Mouse (Mus musculus): ENCODE measurements around the gene Crip3. TPM values are rescaled to one million over a fixed set of nuclear protein-coding genes. Genes with fewer than 3 reads are reported as not detected.

Gene Crip3
- polyA plus RNA-seq, 1 experiment from 2014 or later, result 2.0 TPM

GRCm38 (mm10) chr17:46458439-46458838 lies 29.7 kb downstream of the Crip3 start:
- H3K27ac ChIP-seq, result no peak overlapping the region
- H3K9me3 ChIP-seq, result no peaks in the 10 kb centered on the region
- no peak overlapping the region for H3K4me3 ChIP-seq
- H3K4me1 ChIP-seq, result peaks cover 35% of the 10 kb centered on the region
- ATAC-seq (ENCODE audit: insufficient number of reproducible peaks, low FRiP score, low TSS enrichment, low read depth), result no peak
- 37% methylated on average over 3 of the region's 3 CpGs for WGBS
- peaks cover 91% of the 10 kb centered on the region for H3K27me3 ChIP-seq
- no peak overlapping the region for H3K4me2 ChIP-seq
- no peak overlapping the region for H3K9ac ChIP-seq
- no peaks in the 10 kb centered on the region for H3K36me3 ChIP-seq

GRCm38 (mm10) chr17:46460673-46461072 lies 31.9 kb downstream of the Crip3 start:
- no peaks in the 10 kb centered on the region for H3K36me3 ChIP-seq
- peaks cover 16% of the 10 kb centered on the region for H3K4me1 ChIP-seq
- H3K9me3 ChIP-seq, result no peaks in the 10 kb centered on the region
- no peak for ATAC-seq (ENCODE audit: insufficient number of reproducible peaks, low FRiP score, low TSS enrichment, low read depth)
- peaks cover 70% of the 10 kb centered on the region for H3K27me3 ChIP-seq
- WGBS, result 2% methylated on average over 32 of the region's 32 CpGs
- H3K27ac ChIP-seq, result no peak overlapping the region
- H3K9ac ChIP-seq, result no peak overlapping the region
- H3K4me3 ChIP-seq, result peak overlapping the region; percentile 35
- peak overlapping the region; percentile 54 for H3K4me2 ChIP-seq

- Histone ChIP-seq H3K36me3 (no peaks in the 10 kb centered on the region), H3K4me3 (peak overlapping the region; percentile 35), H3K27me3 (peaks cover 64% of the 10 kb centered on the region), H3K9me3 (no peaks in the 10 kb centered on the region), H3K27ac (no peak overlapping the region), H3K9ac (no peak overlapping the region), H3K4me2 (peak overlapping the region; percentile 54), H3K4me1 (peaks cover 14% of the 10 kb centered on the region)
- ATAC-seq (ENCODE audit: insufficient number of reproducible peaks, low FRiP score, low TSS enrichment, low read depth), result no peak
- WGBS, result 11% methylated on average over 8 of the region's 8 CpGs
Observed at GRCm38 (mm10) chr17:46461347-46461746, 32.6 kb downstream of the Crip3 start.

GRCm38 (mm10) chr17:46462226-46462625 lies 33.5 kb downstream of the Crip3 start:
- Histone ChIP-seq H3K4me2 (no peak overlapping the region), H3K27me3 (peaks cover 56% of the 10 kb centered on the region), H3K27ac (no peak overlapping the region), H3K36me3 (no peaks in the 10 kb centered on the region), H3K9ac (no peak overlapping the region), H3K4me1 (peaks cover 14% of the 10 kb centered on the region), H3K9me3 (no peaks in the 10 kb centered on the region), H3K4me3 (no peak overlapping the region)
- ATAC-seq (ENCODE audit: insufficient number of reproducible peaks, low FRiP score, low TSS enrichment, low read depth), result no peak
- 85% methylated on average over 5 of the region's 5 CpGs for WGBS

GRCm38 (mm10) chr17:46467830-46468229 lies 39.1 kb downstream of the Crip3 start:
- Histone ChIP-seq H3K9me3 (no peaks in the 10 kb centered on the region), H3K9ac (no peak overlapping the region)

GRCm38 (mm10) chr17:46476601-46477000 lies 47.9 kb downstream of the Crip3 start:
- no peak overlapping the region for H3K4me3 ChIP-seq
- peaks cover 25% of the 10 kb centered on the region; the same call in 1 of the 2 replicates for H3K27me3 ChIP-seq
- no peak overlapping the region for H3K4me2 ChIP-seq
- no peaks in the 10 kb centered on the region for H3K36me3 ChIP-seq
- WGBS, result 54% methylated on average over 8 of the region's 8 CpGs
- ATAC-seq (ENCODE audit: insufficient number of reproducible peaks, low FRiP score, low TSS enrichment, low read depth), result no peak
- no peak overlapping the region for H3K27ac ChIP-seq
- H3K9me3 ChIP-seq, result no peaks in the 10 kb centered on the region
- no peaks in the 10 kb centered on the region for H3K4me1 ChIP-seq
- H3K9ac ChIP-seq, result no peak overlapping the region

More at GRCm38 (mm10) chr17:46467830-46468229, 39.1 kb downstream of the Crip3 start:
- Histone ChIP-seq H3K27me3 (peaks cover 5% of the 10 kb centered on the region; the same call in 1 of the 2 replicates), H3K36me3 (no peaks in the 10 kb centered on the region), H3K4me1 (no peaks in the 10 kb centered on the region), H3K4me3 (no peak overlapping the region), H3K27ac (no peak overlapping the region), H3K4me2 (no peak overlapping the region)
- WGBS, result 68% methylated on average over 9 of the region's 9 CpGs
- no peak for ATAC-seq (ENCODE audit: insufficient number of reproducible peaks, low FRiP score, low TSS enrichment, low read depth)

GRCm38 (mm10) chr17:46477286-46477685 lies 48.6 kb downstream of the Crip3 start:
- Histone ChIP-seq H3K4me2 (no peak overlapping the region), H3K27me3 (peaks cover 25% of the 10 kb centered on the region; the same call in 1 of the 2 replicates), H3K4me1 (no peaks in the 10 kb centered on the region), H3K36me3 (no peaks in the 10 kb centered on the region), H3K4me3 (no peak overlapping the region), H3K27ac (no peak overlapping the region), H3K9me3 (no peaks in the 10 kb centered on the region), H3K9ac (no peak overlapping the region)
- ATAC-seq (ENCODE audit: insufficient number of reproducible peaks, low FRiP score, low TSS enrichment, low read depth), result no peak
- 87% methylated on average over 15 of the region's 15 CpGs for WGBS

Other genes starting within 250 kb of the Crip3 start
- 18.5 and 20.1 TPM in 2 replicates for gene Polh, start 226.3 kb upstream of the Crip3 start, polyA plus RNA-seq (2015; fragmentation: Nextera tagmentation; extraction: Ambion mirVana)
- gene Xpo5, start 226.1 kb upstream of the Crip3 start, polyA plus RNA-seq (2015; fragmentation: Nextera tagmentation; extraction: Ambion mirVana), result 30.3 and 32.0 TPM in 2 replicates
- gene Polr1c, start 180.9 kb upstream of the Crip3 start, polyA plus RNA-seq (2015; fragmentation: Nextera tagmentation; extraction: Ambion mirVana), result 75.4 and 76.5 TPM in 2 replicates
- 133 and 162 TPM in 2 replicates for gene Yipf3, start 180.8 kb upstream of the Crip3 start, polyA plus RNA-seq (2015; fragmentation: Nextera tagmentation; extraction: Ambion mirVana)
- gene Lrrc73, start 175.4 kb upstream of the Crip3 start, polyA plus RNA-seq (2015; fragmentation: Nextera tagmentation; extraction: Ambion mirVana), result 1.3 and 1.4 TPM in 2 replicates
- 50.9 and 58.6 TPM in 2 replicates for gene Tjap1, start 145.9 kb upstream of the Crip3 start, polyA plus RNA-seq (2015; fragmentation: Nextera tagmentation; extraction: Ambion mirVana)
- 14.5 and 15.2 TPM in 2 replicates for gene Dlk2, start 131.5 kb upstream of the Crip3 start, polyA plus RNA-seq (2015; fragmentation: Nextera tagmentation; extraction: Ambion mirVana)
- gene Abcc10, start 100.6 kb upstream of the Crip3 start, polyA plus RNA-seq (2015; fragmentation: Nextera tagmentation; extraction: Ambion mirVana), result 5.9 and 6.3 TPM in 2 replicates
- 7.2 and 11.9 TPM in 2 replicates for gene Zfp318, start 45.2 kb upstream of the Crip3 start, polyA plus RNA-seq (2015; fragmentation: Nextera tagmentation; extraction: Ambion mirVana)
- gene Slc22a7, start 9.5 kb downstream of the Crip3 start, polyA plus RNA-seq (2015; fragmentation: Nextera tagmentation; extraction: Ambion mirVana), result not detected in 2 replicates
- gene Ttbk1, start 58.7 kb downstream of the Crip3 start, polyA plus RNA-seq (2015; fragmentation: Nextera tagmentation; extraction: Ambion mirVana), result 0.02 and 0.06 TPM in 2 replicates
- gene Dnph1, start 67.8 kb downstream of the Crip3 start, polyA plus RNA-seq (2015; fragmentation: Nextera tagmentation; extraction: Ambion mirVana), result 29.3 and 33.8 TPM in 2 replicates
- 5.2 and 7.5 TPM in 2 replicates for gene Cul9, start 117.5 kb downstream of the Crip3 start, polyA plus RNA-seq (2015; fragmentation: Nextera tagmentation; extraction: Ambion mirVana)
- 6.4 and 7.1 TPM in 2 replicates for gene Srf, start 127.2 kb downstream of the Crip3 start, polyA plus RNA-seq (2015; fragmentation: Nextera tagmentation; extraction: Ambion mirVana)
- gene Ptk7, start 200.6 kb downstream of the Crip3 start, polyA plus RNA-seq (2015; fragmentation: Nextera tagmentation; extraction: Ambion mirVana), result 122 and 123 TPM in 2 replicates
- gene Klc4, start 217.1 kb downstream of the Crip3 start, polyA plus RNA-seq (2015; fragmentation: Nextera tagmentation; extraction: Ambion mirVana), result 20.5 and 22.3 TPM in 2 replicates
- 88.4 and 91.3 TPM in 2 replicates for gene Mrpl2, start 217.3 kb downstream of the Crip3 start, polyA plus RNA-seq (2015; fragmentation: Nextera tagmentation; extraction: Ambion mirVana)
- gene Cul7, start 221.4 kb downstream of the Crip3 start, polyA plus RNA-seq (2015; fragmentation: Nextera tagmentation; extraction: Ambion mirVana), result 53.4 and 63.3 TPM in 2 replicates
- 64.6 and 66.9 TPM in 2 replicates for gene Rrp36, start 245.4 kb downstream of the Crip3 start, polyA plus RNA-seq (2015; fragmentation: Nextera tagmentation; extraction: Ambion mirVana)
- 141 and 146 TPM in 2 replicates for gene Mea1, start 249.9 kb downstream of the Crip3 start, polyA plus RNA-seq (2015; fragmentation: Nextera tagmentation; extraction: Ambion mirVana)

Data from limb, embryonic 15.5 days (tissue).